Mouse (Mus musculus): ENCODE data around the gene Mif4gd.
"Not testable (repeated sequence)": the region's sequence is repeated elsewhere in the genome, so short reads cannot be mapped to it uniquely, and the experiment has no call there.

Gene Mif4gd

GRCm38 (mm10) chr11:115612410-115613137, at the start of gene Mif4gd:
TSS of gene Mif4gd (minus strand) at chr11:115612969.
- DNase-seq (ENCODE audit: low spot score in 2 of 2), result peak; percentile 70 to 75

GRCm38 (mm10) chr11:115660376-115660775, 47.6 kb upstream of the Mif4gd start:
- DNase-seq (ENCODE audit: low spot score in 2 of 2), result peak; percentile 63 to 66

GRCm38 (mm10) chr11:115658521-115658920, 45.8 kb upstream of the Mif4gd start:
- peak; percentile 56 to 58 for DNase-seq (ENCODE audit: low spot score in 2 of 2)

GRCm38 (mm10) chr11:115654128-115654527, 41.4 kb upstream of the Mif4gd start:
- no peak for DNase-seq (ENCODE audit: low spot score in 2 of 2)

- peak; percentile 48 to 49 for DNase-seq (ENCODE audit: low spot score in 2 of 2)
Observed at GRCm38 (mm10) chr11:115653194-115653593, 40.4 kb upstream of the Mif4gd start.

GRCm38 (mm10) chr11:115651680-115652079, 38.9 kb upstream of the Mif4gd start:
- DNase-seq (ENCODE audit: low spot score in 2 of 2), result no peak

GRCm38 (mm10) chr11:115649706-115650105, 36.9 kb upstream of the Mif4gd start:
- DNase-seq (ENCODE audit: low spot score in 2 of 2), result peak; percentile 54 to 67

GRCm38 (mm10) chr11:115647459-115647858, 34.7 kb upstream of the Mif4gd start:
- DNase-seq (ENCODE audit: low spot score in 2 of 2), result peak in 1 of 2 experiments; percentile 67

- no peak for DNase-seq (ENCODE audit: low spot score in 2 of 2)
Observed at GRCm38 (mm10) chr11:115646439-115646838, 33.7 kb upstream of the Mif4gd start.

GRCm38 (mm10) chr11:115645498-115645897, 32.7 kb upstream of the Mif4gd start:
- DNase-seq (ENCODE audit: low spot score in 2 of 2), result not testable (repeated sequence)

GRCm38 (mm10) chr11:115644308-115644707, 31.5 kb upstream of the Mif4gd start:
- DNase-seq (ENCODE audit: low spot score in 2 of 2), result no peak

GRCm38 (mm10) chr11:115643265-115643664, 30.5 kb upstream of the Mif4gd start:
- no peak for DNase-seq (ENCODE audit: low spot score in 2 of 2)

GRCm38 (mm10) chr11:115642705-115643104, 29.9 kb upstream of the Mif4gd start:
- DNase-seq (ENCODE audit: low spot score in 2 of 2), result no peak

GRCm38 (mm10) chr11:115641664-115642036, 28.9 kb upstream of the Mif4gd start:
- no peak for DNase-seq (ENCODE audit: low spot score in 2 of 2)

GRCm38 (mm10) chr11:115640978-115641663, 28.4 kb upstream of the Mif4gd start:
- DNase-seq (ENCODE audit: low spot score in 2 of 2), result peak; percentile 33 to 55

GRCm38 (mm10) chr11:115640311-115640828, 27.6 kb upstream of the Mif4gd start:
- no peak for DNase-seq (ENCODE audit: low spot score in 2 of 2)

GRCm38 (mm10) chr11:115639540-115639939, 26.8 kb upstream of the Mif4gd start:
- DNase-seq (ENCODE audit: low spot score in 2 of 2), result no peak

GRCm38 (mm10) chr11:115638498-115639409, 26.0 kb upstream of the Mif4gd start:
- DNase-seq (ENCODE audit: low spot score in 2 of 2), result no peak

GRCm38 (mm10) chr11:115636960-115637359, 24.2 kb upstream of the Mif4gd start:
- DNase-seq (ENCODE audit: low spot score in 2 of 2), result no peak

GRCm38 (mm10) chr11:115635484-115635883, 22.7 kb upstream of the Mif4gd start:
- DNase-seq (ENCODE audit: low spot score in 2 of 2), result no peak

- no peak for DNase-seq (ENCODE audit: low spot score in 2 of 2)
Observed at GRCm38 (mm10) chr11:115635041-115635440, 22.3 kb upstream of the Mif4gd start.

GRCm38 (mm10) chr11:115634109-115634508, 21.3 kb upstream of the Mif4gd start:
- DNase-seq (ENCODE audit: low spot score in 2 of 2), result no peak

All from right cerebral cortex, adult 2 months (tissue).